Mouse (Mus musculus) kidney, adult 8-10 months (tissue): ENCODE measurements around the gene Atg10.
A peak's percentile ranks its signal among the peaks of the same experiment; 100 is the strongest.

Source experiments
- DNase-seq, 2 experiments: peaks; one replicate each; pipeline ENCODE4 v3.0.0; 2022

The Atg10 gene

GRCm38 (mm10) chr13:91107308-91107946 lies 116.3 kb downstream of the Atg10 start:
- DNase-seq: no peak

DNA sequence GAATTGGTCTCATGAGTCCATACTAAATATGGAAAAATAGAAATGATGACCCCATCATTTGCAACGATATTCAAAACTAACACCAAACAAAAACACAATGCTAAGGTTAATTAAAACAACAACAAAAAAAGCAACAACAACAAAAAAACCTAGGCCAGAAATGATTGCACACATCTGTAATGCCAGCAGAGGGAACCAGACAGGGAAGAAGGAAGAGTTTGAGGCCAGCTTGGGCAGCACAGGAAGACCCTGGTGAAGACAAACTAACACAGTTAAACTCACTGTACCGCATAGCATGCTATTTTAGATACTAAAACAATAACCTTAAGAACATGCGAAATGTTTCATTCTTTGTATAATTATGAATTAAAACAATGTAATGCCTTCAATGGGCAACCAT lies 121.5 kb downstream of the Atg10 start:
- DNase-seq: no peak

DNA sequence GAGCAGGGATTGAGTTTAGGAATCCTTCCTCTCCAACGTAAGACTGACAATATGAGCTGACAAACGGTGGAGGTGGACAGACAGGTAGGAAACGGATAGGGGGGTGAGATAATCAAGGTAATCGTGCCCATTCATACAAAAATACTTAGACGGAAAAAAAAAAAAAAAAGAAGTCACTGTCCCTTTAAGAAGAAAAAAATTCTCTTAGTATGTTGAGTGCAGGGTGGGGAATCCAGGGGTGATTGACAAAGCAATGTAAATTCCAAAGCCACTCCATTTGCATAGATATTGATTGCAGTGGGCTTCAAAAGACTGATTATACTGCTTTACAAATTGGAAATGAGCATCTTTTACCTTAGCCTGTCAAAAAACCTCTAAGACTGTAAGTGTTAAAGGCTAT lies 123.4 kb downstream of the Atg10 start:
- DNase-seq: no peak

DNA sequence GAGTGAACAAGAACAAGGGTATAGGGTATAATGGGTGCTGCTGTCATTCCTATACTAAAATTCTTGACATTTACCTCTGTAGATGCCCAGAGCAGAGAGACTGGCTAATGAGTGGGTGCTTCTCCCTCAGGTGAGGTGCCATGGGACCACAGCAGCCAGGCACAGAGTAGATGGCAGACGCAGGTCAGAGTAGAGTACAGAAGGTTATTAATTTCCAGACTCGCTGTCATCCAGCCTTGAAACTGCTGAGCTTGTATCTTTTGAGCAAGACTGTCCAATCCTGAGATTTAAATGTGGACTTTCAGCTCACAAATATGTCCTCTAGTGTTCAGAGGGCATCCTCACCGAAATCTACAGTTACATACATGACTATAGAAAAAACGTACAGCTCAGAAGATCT lies 128.9 kb downstream of the Atg10 start:
- peak; percentile 33 to 37 for DNase-seq

- no peak for DNase-seq
Measured at GRCm38 (mm10) chr13:91094196-91094595, 129.6 kb downstream of the Atg10 start.

GRCm38 (mm10) chr13:91093610-91094009 lies 130.2 kb downstream of the Atg10 start:
- no peak for DNase-seq

GRCm38 (mm10) chr13:91093162-91093561 lies 130.6 kb downstream of the Atg10 start:
- DNase-seq: peak; percentile 40 to 45

DNA sequence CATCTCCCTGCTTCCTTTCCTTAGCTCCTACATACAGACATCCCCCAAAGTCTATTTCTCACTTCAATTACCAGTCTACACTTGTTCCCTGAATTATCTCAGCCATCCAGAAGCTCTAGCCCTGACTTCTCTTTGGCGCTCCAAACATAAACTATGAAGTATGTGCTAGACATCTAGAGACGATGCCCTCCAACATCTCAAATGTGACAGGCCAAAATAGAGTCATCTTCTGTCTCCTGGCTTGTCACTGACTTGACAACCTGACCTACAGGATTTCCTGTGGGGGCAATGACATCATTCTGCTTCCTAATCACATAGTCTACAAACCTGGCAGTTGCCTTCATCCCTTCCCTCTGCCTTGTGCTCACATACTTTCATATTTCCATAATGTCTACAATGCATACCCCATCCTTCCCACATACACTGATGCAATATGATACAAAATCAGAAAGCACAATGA lies 132.0 kb downstream of the Atg10 start:
- no peak for DNase-seq

- DNase-seq: peak; percentile 15 to 42
Measured at GRCm38 (mm10) chr13:91090861-91091730, 132.7 kb downstream of the Atg10 start.

GRCm38 (mm10) chr13:91086361-91086900 lies 137.3 kb downstream of the Atg10 start:
- no peak for DNase-seq

GRCm38 (mm10) chr13:91072351-91072750 lies 151.4 kb downstream of the Atg10 start:
- no peak for DNase-seq

GRCm38 (mm10) chr13:91060871-91061270 lies 162.9 kb downstream of the Atg10 start:
- no peak for DNase-seq

DNA sequence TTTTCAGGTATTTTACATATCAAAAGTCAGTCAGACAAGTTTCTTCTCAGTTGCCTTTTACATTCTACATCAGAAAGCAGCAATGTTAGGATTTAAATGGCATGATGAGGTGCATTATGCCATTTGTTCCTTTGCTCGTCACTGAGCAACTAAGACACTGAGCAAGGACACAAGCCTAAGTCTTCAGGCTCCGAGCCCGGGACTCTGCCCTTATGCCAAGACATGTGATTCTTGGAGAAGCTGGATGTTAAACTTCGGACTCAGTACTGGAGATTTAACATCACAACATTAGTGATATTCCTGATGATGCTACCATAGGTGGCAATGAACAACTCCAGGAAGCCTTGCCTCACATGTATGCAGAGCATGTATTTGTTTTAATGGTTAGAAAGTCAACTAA lies 175.6 kb downstream of the Atg10 start:
- DNase-seq: peak; percentile 15 to 26

DNA sequence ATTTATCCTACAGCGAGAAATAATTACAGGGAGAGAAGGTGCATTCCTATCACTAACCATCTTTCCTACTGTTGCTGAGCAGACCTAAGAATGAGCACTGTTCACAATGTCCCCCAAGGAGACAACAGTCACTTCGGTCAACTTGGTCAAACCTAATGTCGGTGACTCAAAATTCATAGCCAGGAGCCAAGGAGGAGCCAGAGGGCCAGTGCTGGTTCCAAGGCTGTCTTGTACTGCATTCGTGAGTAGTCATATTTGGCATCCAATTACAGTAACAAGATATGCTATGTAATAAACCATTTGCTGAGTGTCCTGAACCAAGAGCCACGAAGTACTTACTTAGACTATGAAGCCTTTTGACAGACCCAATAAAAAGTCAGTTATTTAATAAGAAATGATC lies 176.9 kb downstream of the Atg10 start:
- DNase-seq: no peak

DNA sequence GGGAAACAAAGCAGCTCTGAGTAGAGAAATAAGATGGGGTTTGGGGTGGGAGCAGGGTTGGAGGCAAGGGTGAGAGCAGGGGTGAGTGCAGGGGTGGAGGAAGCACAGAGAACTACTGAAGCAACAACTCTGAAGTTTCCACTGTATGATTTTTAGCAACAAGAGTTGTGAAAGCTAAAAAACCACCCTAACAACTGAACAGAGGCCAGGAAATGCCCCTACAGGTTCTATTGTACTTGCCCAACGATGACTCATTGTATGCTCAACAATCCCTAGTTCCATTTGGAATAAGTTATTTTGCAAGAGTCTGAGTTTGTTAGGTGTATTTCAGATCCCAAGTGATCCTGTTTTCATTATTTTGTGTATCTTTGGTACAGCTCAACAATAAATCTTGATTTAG lies 182.5 kb downstream of the Atg10 start:
- no peak for DNase-seq

- DNase-seq: no peak
Measured at GRCm38 (mm10) chr13:91040421-91040820, 183.3 kb downstream of the Atg10 start.

GRCm38 (mm10) chr13:91039201-91039807 lies 184.5 kb downstream of the Atg10 start:
- DNase-seq: peak; percentile 37 to 44

DNA sequence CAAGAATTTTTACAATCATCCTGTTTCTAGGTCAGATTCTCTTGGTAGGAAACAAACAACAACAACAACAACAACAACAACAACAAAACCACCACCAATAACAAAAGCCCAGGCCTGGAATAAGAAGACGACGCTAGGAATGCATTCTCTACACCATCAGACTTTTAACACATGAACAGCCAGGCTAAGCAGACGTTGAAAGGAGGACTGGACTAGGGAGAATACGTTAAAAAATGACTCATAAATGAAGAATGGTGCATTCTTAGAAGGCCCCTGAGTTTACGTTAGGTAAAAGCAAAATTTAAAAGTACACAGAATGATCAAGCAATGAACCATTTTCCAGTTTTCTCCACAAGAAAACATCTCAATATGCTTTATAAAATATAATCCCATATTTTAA lies 185.1 kb downstream of the Atg10 start:
- DNase-seq: no peak

DNA sequence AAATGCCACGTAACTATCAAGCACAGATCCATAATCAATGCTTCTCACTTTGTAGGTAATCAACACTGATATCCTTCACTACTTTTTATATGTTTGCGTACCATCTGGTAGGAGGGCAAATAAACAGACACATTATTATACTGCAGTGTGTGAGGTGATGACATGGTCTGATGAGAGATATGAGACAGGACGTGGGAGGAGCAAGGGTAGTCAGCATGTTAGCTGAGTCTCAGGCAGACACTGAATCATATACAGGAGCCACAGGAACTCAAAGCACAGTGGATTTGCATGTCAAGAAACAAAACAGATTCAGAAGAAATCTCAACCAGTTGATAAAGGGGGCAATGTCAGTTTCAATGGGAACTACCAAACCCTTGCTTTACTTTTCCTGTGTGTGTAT lies 185.7 kb downstream of the Atg10 start:
- DNase-seq: no peak

- no peak for DNase-seq
Measured at GRCm38 (mm10) chr13:91037405-91037804, 186.4 kb downstream of the Atg10 start.

DNA sequence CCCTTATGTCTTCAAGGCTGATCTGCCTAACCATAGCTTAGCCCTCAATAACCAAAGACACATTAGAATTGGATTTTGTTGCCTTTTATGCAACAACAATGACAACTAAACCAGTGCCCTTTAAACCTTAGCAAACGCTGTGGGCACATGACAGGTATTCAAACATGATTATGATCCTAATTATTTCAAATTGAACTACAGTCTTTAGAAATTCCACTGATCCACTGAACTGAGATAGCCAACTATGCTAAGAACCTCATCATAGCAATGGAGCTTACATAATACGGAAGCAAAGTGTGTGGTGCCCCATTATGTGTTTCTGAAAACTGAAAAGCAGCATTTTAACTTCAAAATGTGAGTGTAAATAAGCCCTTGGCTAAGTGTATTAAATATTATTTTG lies 191.9 kb downstream of the Atg10 start:
- no peak for DNase-seq

DNA sequence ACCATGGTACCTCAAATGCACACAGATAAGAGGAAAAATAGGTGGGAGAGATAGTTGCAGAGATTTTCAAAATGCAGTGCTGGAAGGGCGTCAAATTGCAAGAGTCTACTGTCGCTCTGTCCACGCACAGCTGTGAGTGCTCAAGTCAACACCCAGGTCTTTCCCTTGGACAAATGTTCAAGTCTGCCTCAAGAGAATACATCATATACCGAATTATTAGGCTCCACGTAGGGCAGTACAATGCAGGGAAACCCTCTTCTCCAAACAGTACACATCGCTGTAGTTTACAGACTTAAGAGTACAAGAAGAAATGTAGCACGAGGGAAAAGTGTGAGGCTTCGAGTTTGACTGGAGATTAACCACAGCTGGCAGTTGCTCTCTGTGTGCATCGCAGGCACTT lies 200.3 kb downstream of the Atg10 start:
- no peak for DNase-seq

GRCm38 (mm10) chr13:91011851-91012250 lies 211.9 kb downstream of the Atg10 start:
- no peak for DNase-seq
